Mouse (Mus musculus) adrenal gland, postnatal 25 days (tissue): Measurements from ENCODE around the gene Krt71. TPM values are rescaled to one million over a fixed set of nuclear protein-coding genes. Genes with fewer than 3 reads are reported as not detected.
"Not testable (repeated sequence)": the region's sequence is repeated elsewhere in the genome, so short reads cannot be mapped to it uniquely, and the experiment has no call there.

Experiments
- DNase-seq: peaks from one replicate; pipeline ENCODE4 v3.0.0; 2021; ENCODE audit warnings: mixed read lengths
- long read RNA-seq: library from polyadenylated mRNA; stranded (forward); transcript quantifications from one replicate; pipeline ENCODE4 v2.0.0, GENCODE M21; 2021
- total RNA-seq: library from RNA; stranded (reverse); gene quantifications from 2 replicates; pipeline ENCODE4 v1.2.3, GENCODE M21; 2021

Gene Krt71
- not detected in 2 replicates for total RNA-seq
- long read RNA-seq = 0 reads

- no peak for DNase-seq
Measured at GRCm38 (mm10) chr15:101742711-101743110, at the start of gene Krt71. Gene Krt71, minus strand, starts transcription at chr15:101743109.

- DNase-seq = no peak
Measured at GRCm38 (mm10) chr15:101790867-101791266, 48.0 kb upstream of the Krt71 start.

- DNase-seq = no peak
Measured at GRCm38 (mm10) chr15:101786360-101786759, 43.5 kb upstream of the Krt71 start, which contains the start of gene Krt72. Gene Krt72, minus strand, starts transcription at chr15:101786460.

GRCm38 (mm10) chr15:101773420-101773819 lies 30.5 kb upstream of the Krt71 start:
- DNase-seq = no peak

GRCm38 (mm10) chr15:101772711-101773081 lies 29.8 kb upstream of the Krt71 start:
- peak; percentile 82 for DNase-seq

- DNase-seq = peak; percentile 14
Measured at GRCm38 (mm10) chr15:101772080-101772710, 29.3 kb upstream of the Krt71 start.

GRCm38 (mm10) chr15:101770226-101770625 lies 27.3 kb upstream of the Krt71 start:
- no peak for DNase-seq

GRCm38 (mm10) chr15:101737786-101738185 lies 5.1 kb downstream of the Krt71 start:
- DNase-seq = no peak

- no peak for DNase-seq
Measured at GRCm38 (mm10) chr15:101730653-101731052, 12.3 kb downstream of the Krt71 start.

GRCm38 (mm10) chr15:101724686-101725085 lies 18.2 kb downstream of the Krt71 start:
- DNase-seq = no peak

- no peak for DNase-seq
Measured at GRCm38 (mm10) chr15:101715831-101716230, 27.1 kb downstream of the Krt71 start.

GRCm38 (mm10) chr15:101714356-101714755 lies 28.6 kb downstream of the Krt71 start:
- no peak for DNase-seq

GRCm38 (mm10) chr15:101713731-101714130 lies 29.2 kb downstream of the Krt71 start:
- DNase-seq = no peak

- no peak for DNase-seq
Measured at GRCm38 (mm10) chr15:101712720-101713119, 30.2 kb downstream of the Krt71 start, which contains the start of gene Krt5. Gene Krt5, minus strand, starts transcription at chr15:101712898.

GRCm38 (mm10) chr15:101708683-101709082 lies 34.2 kb downstream of the Krt71 start:
- DNase-seq = no peak

- DNase-seq = no peak
Measured at GRCm38 (mm10) chr15:101707454-101707853, 35.5 kb downstream of the Krt71 start.

- DNase-seq = no peak
Measured at GRCm38 (mm10) chr15:101704066-101704465, 38.8 kb downstream of the Krt71 start.

- no peak for DNase-seq
Measured at GRCm38 (mm10) chr15:101702380-101702779, 40.5 kb downstream of the Krt71 start.

- DNase-seq = no peak
Measured at GRCm38 (mm10) chr15:101699866-101700265, 43.0 kb downstream of the Krt71 start.

GRCm38 (mm10) chr15:101699192-101699591 lies 43.7 kb downstream of the Krt71 start:
- no peak for DNase-seq

- no peak for DNase-seq
Measured at GRCm38 (mm10) chr15:101697326-101698188, 45.4 kb downstream of the Krt71 start.

- no peak for DNase-seq
Measured at GRCm38 (mm10) chr15:101694207-101694606, 48.7 kb downstream of the Krt71 start, which contains the start of gene Krt6a. Gene Krt6a, minus strand, starts transcription at chr15:101694307.

- DNase-seq = not testable (repeated sequence)
Measured at GRCm38 (mm10) chr15:101690460-101690859, 52.4 kb downstream of the Krt71 start.
